Mouse (Mus musculus) hindbrain, embryonic 13.5 days (tissue): ENCODE data around the gene Gm20388. TPM values are rescaled to one million over a fixed set of nuclear protein-coding genes. Genes with fewer than 3 reads are reported as not detected.

Source experiments
- ATAC-seq: fragments of 200-750 bp; cut with Nextera tagmentation; 2 replicates; pipeline ENCODE4 v1.8.0; 2017; ENCODE audit warnings: moderate TSS enrichment; ENCODE audit not compliant: low FRiP score
- H3K27ac ChIP-seq: fragments of 300-500 bp; sonication (generic); 2 replicates; pipeline ENCODE4 v1.5.1; 2015; ENCODE audit warnings: inconsistent platforms, mild to moderate bottlenecking, moderate library complexity
- H3K27me3 ChIP-seq: fragments of 300-500 bp; sonication (generic); 2 replicates; pipeline ENCODE4 v1.6.1; 2015; ENCODE audit warnings: mild to moderate bottlenecking, inconsistent platforms
- H3K36me3 ChIP-seq: fragments of 300-500 bp; sonication (generic); 2 replicates; pipeline ENCODE4 v1.6.1; 2015; ENCODE audit warnings: mild to moderate bottlenecking, inconsistent platforms
- H3K4me1 ChIP-seq: fragments of 300-500 bp; sonication (generic); replicated peaks from 2 replicates; pipeline ENCODE4 v1.6.1; 2015; ENCODE audit warnings: inconsistent platforms
- H3K4me2 ChIP-seq: fragments of 300-500 bp; sonication (generic); 2 replicates; pipeline ENCODE4 v1.6.1; 2015; ENCODE audit warnings: inconsistent platforms, mild to moderate bottlenecking, moderate library complexity
- H3K4me3 ChIP-seq: fragments of 300-500 bp; sonication (generic); 2 replicates; pipeline ENCODE4 v1.5.1; 2015; ENCODE audit warnings: mild to moderate bottlenecking, inconsistent platforms
- H3K9ac ChIP-seq: fragments of 300-500 bp; sonication (generic); 2 replicates; pipeline ENCODE4 v1.6.1; 2015; ENCODE audit warnings: mild to moderate bottlenecking, inconsistent platforms
- H3K9me3 ChIP-seq: fragments of 300-500 bp; sonication (generic); 2 replicates; pipeline ENCODE4 v1.6.1; 2016; ENCODE audit warnings: inconsistent platforms
- WGBS: fragments of 180-500 bp; shearing (Covaris S2); methylation state at CpG from one replicate; pipeline ENCODE4 v1.1.7; 2015; 5-methylcytosine and 5-hydroxymethylcytosine counted together
- polyA plus RNA-seq: library from polyadenylated mRNA; unstranded; fragments of >200 nt; fragmentation: Nextera tagmentation; extraction: Ambion mirVana; gene quantifications from 2 replicates; pipeline ENCODE4 v1.2.1, GENCODE M21; 2015

Gene Gm20388
- polyA plus RNA-seq, 1 experiment from 2014 or later, result 1.9 TPM

- Histone ChIP-seq H3K27ac (no peak overlapping the region), H3K9ac (no peak overlapping the region), H3K9me3 (0 out of 2 replicates have a peak, but pooled peaks cover 4% of the 10 kb centered on the region), H3K4me1 (no peaks in the 10 kb centered on the region), H3K27me3 (peaks cover 19% of the 10 kb centered on the region; the same call in 1 of the 2 replicates), H3K4me3 (no peak overlapping the region), H3K36me3 (no peaks in the 10 kb centered on the region), H3K4me2 (no peak overlapping the region)
- ATAC-seq, result no peak
- WGBS, result 84% methylated on average over 6 of the region's 6 CpGs
Measured at GRCm38 (mm10) chr8:120872661-120873060, 962.0 kb downstream of the Gm20388 start.

DNA sequence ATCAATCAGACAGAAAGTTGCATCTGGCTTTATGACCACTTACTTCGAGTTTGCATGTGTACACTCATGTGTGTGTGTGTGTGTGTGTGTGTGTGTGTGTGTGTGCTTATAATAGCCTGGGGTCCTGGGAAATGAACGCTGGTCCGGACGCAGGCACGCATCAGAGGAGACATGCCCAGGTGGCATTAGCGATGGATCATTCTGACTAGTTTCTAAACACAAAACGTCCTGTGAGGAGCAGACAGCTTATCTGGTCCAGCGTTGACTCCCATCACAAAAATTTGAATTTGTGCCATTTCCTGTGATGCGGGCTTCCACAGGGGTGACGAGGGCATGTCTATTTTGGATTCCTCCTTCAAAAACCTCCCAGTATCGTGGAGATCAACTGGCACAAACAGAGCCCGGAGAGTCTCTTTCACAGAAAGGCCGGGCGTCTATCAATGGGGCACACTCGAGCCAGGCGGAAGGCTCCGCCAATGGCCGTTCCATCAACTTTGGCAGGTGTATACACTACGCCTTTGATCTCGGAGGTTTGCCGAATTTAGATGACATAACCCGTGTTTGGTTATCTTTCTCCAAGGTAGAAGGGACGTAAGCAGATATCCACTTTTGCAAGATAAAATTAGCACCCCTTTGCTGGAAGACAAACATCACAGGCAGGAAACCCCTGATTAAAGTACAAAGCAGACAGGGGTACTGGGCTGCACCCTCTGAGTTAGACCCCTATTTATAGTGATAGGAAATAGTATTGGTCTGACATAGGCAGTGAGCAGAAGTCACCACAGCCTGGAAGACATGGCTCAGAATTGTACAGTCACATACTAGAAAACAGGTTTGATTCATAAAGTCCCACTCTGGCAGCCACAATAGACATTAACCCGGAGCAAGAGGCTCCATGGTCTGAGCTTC lies 965.6 kb downstream of the Gm20388 start:
- Histone ChIP-seq H3K9ac (no peak overlapping the region), H3K9me3 (0 out of 2 replicates have a peak, but pooled peaks cover 4% of the 10 kb centered on the region), H3K36me3 (no peaks in the 10 kb centered on the region), H3K27me3 (peaks cover 52% of the 10 kb centered on the region), H3K4me1 (no peaks in the 10 kb centered on the region), H3K27ac (no peak overlapping the region), H3K4me2 (no peak overlapping the region), H3K4me3 (no peak overlapping the region)
- no peak for ATAC-seq
- WGBS, result 84% methylated on average over 24 of the region's 24 CpGs

- Histone ChIP-seq H3K9me3 (0 out of 2 replicates have a peak, but pooled peaks cover 2% of the 10 kb centered on the region), H3K36me3 (no peaks in the 10 kb centered on the region), H3K27ac (no peak overlapping the region), H3K4me1 (no peaks in the 10 kb centered on the region), H3K4me3 (no peak overlapping the region), H3K9ac (no peak overlapping the region), H3K27me3 (peaks cover 59% of the 10 kb centered on the region), H3K4me2 (no peak overlapping the region)
- ATAC-seq, result no peak
- 80% methylated on average over 7 of the region's 7 CpGs for WGBS
Measured at GRCm38 (mm10) chr8:120877005-120877404, 966.4 kb downstream of the Gm20388 start.

DNA sequence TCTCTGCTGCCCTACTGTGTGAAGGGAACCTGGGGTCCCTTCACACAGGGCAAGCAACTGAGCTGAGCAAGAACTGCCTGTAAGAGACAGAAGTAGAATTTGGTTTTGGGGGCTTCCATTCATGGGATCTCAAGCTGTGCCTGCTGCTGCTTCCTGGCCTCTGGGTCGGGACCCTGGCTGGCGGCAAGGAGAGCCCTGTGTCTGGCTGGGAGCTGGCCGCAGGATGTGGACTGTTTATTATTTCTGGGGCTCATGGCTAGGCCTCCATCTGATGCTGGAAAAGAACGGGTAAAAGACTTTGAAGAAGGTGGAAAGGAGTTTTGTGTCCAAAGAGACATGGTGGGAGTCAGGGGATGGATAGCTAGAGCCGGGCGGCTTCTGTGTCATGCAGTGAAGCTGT lies 969.3 kb downstream of the Gm20388 start:
- no peak overlapping the region for H3K9ac ChIP-seq
- no peak overlapping the region for H3K27ac ChIP-seq
- H3K9me3 ChIP-seq, result no peaks in the 10 kb centered on the region
- ATAC-seq, result no peak
- 70% methylated on average over 6 of the region's 6 CpGs for WGBS
- H3K27me3 ChIP-seq, result peaks cover 80% of the 10 kb centered on the region
- H3K36me3 ChIP-seq, result no peaks in the 10 kb centered on the region
- H3K4me3 ChIP-seq, result no peak overlapping the region
- no peak overlapping the region for H3K4me2 ChIP-seq
- H3K4me1 ChIP-seq, result peaks cover 8% of the 10 kb centered on the region

DNA sequence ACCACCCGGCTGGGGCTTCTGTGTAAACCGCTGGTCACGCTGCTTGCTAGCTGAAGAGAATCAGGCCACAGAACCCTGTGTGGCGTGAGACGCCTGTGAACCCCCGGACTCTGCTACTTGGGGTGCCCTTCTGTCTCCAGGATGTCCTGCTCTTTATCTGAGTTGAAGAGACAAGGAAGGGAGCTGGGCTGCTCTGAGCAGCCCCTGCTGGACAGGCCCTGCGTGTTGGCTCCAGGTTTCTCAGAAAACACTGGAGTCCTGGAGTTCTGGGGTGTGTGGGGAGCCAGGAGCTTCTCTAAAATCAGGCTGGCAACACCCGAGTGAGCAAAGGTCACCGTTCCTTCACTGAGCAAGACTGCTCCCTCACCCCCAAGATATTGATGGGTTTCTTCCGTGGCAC lies 971.0 kb downstream of the Gm20388 start:
- H3K4me1 ChIP-seq, result peaks cover 8% of the 10 kb centered on the region
- H3K4me2 ChIP-seq, result no peak overlapping the region
- H3K9ac ChIP-seq, result no peak overlapping the region
- no peak overlapping the region for H3K27ac ChIP-seq
- ATAC-seq, result no peak
- H3K36me3 ChIP-seq, result no peaks in the 10 kb centered on the region
- WGBS, result 70% methylated on average over 10 of the region's 10 CpGs
- H3K27me3 ChIP-seq, result peaks cover 90% of the 10 kb centered on the region
- no peaks in the 10 kb centered on the region for H3K9me3 ChIP-seq
- no peak overlapping the region for H3K4me3 ChIP-seq

DNA sequence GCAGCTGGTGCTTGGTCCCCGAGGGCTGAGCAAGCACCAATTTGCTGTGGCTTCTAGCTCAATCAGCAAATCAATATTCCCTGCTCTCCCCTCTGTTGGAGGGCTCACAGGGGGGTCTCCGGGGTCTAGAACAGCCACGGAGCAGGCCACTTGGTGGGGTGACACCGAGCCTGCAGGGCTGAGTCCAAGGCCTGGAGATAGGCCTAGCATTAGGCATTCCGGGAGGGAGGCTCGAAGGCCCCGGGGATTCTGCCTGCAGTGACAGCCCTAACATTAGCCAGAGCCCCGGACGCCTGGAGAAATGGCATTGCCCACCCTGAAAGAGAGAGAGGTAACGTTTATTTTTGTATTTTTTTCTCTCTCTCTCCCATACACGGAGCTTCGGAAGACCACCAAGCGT lies 972.0 kb downstream of the Gm20388 start:
- Histone ChIP-seq H3K36me3 (no peaks in the 10 kb centered on the region), H3K9me3 (no peaks in the 10 kb centered on the region), H3K27ac (no peak overlapping the region), H3K4me3 (no peak overlapping the region), H3K27me3 (peaks cover 92% of the 10 kb centered on the region), H3K9ac (no peak overlapping the region), H3K4me1 (peaks cover 8% of the 10 kb centered on the region), H3K4me2 (no peak overlapping the region)
- ATAC-seq, result no peak
- WGBS, result 20% methylated on average over 13 of the region's 13 CpGs

GRCm38 (mm10) chr8:120883369-120883768 lies 972.7 kb downstream of the Gm20388 start:
- H3K9ac ChIP-seq, result no peak overlapping the region

DNA sequence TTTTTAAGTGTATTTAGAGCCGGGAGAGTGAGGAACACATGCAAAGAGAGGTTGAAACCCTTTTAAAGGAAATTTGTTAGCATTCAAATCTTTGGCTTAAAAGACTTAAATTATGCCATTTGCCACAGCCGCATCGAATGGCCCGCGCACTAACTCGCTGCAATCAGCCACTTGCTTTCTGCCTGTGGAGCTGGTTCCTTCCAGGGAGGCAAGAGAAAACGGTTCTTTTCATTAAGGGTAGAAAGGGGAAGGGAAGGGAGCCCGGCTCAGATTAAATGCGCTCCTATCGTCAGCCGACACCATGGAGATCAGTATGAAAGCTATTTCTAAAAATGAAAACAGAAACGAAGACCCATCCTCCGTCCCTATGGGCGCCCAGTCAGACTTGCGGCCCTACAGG lies 973.2 kb downstream of the Gm20388 start:
- H3K4me2 ChIP-seq, result no peak overlapping the region
- H3K36me3 ChIP-seq, result no peaks in the 10 kb centered on the region
- no peak overlapping the region for H3K27ac ChIP-seq
- no peaks in the 10 kb centered on the region for H3K9me3 ChIP-seq
- peaks cover 8% of the 10 kb centered on the region for H3K4me1 ChIP-seq
- no peak for ATAC-seq
- H3K27me3 ChIP-seq, result peaks cover 92% of the 10 kb centered on the region
- H3K9ac ChIP-seq, result no peak overlapping the region
- WGBS, result 9% methylated on average over 15 of the region's 15 CpGs
- no peak overlapping the region for H3K4me3 ChIP-seq

More at GRCm38 (mm10) chr8:120883369-120883768, 972.7 kb downstream of the Gm20388 start:
- no peak overlapping the region for H3K4me3 ChIP-seq
- no peak overlapping the region for H3K27ac ChIP-seq
- H3K4me1 ChIP-seq, result peaks cover 8% of the 10 kb centered on the region
- WGBS, result 4% methylated on average over 25 of the region's 25 CpGs
- no peaks in the 10 kb centered on the region for H3K36me3 ChIP-seq
- no peak for ATAC-seq
- H3K4me2 ChIP-seq, result 0 out of 2 replicates have a peak overlapping the region, but pooled peaks have one; percentile 21
- H3K9me3 ChIP-seq, result no peaks in the 10 kb centered on the region
- peaks cover 92% of the 10 kb centered on the region for H3K27me3 ChIP-seq

DNA sequence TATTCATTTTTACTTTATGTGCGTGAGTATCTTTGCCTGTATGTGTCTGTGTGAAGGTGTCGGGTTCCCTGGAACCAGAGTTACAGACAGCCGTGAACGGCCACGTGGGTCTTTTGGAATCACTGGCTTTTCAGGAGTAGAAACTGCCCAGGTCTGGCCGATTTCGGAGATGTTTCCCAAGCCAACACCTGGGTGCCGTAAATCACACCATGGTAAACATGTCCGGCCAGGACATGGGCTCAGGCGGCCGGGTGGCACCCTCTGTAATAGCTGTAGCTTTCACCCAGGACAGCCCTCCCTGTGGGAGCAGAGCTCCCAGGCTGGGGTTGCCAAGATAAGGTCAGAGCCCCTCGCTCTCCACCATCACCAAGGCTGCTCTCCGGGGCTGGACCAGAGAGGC lies 974.2 kb downstream of the Gm20388 start:
- H3K9ac ChIP-seq, result no peak overlapping the region
- peaks cover 96% of the 10 kb centered on the region for H3K27me3 ChIP-seq
- H3K4me1 ChIP-seq, result peaks cover 9% of the 10 kb centered on the region
- no peak overlapping the region for H3K27ac ChIP-seq
- ATAC-seq, result no peak
- no peak overlapping the region for H3K4me2 ChIP-seq
- no peaks in the 10 kb centered on the region for H3K9me3 ChIP-seq
- no peak overlapping the region for H3K4me3 ChIP-seq
- 44% methylated on average over 13 of the region's 13 CpGs for WGBS
- no peaks in the 10 kb centered on the region for H3K36me3 ChIP-seq

DNA sequence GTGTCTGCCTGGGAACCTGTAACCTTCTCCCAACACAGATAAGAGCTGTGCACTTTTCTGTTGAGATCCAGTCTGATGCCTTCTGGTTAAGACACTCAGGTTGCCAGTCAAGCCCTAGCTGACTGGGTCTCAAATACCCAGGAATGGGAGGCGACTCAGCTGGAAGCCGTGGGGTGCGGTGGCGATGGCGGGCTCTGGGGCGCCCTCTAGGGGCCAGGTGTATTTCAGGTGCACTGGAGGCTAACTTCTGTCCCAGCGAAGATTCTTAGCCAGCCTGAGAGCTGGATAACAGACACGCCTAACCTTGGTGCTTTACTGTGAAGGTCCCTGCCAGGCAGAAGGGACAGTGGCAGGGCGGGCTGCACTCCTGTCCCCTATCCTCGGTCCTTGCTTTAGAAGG lies 976.6 kb downstream of the Gm20388 start:
- Histone ChIP-seq H3K4me3 (no peak overlapping the region), H3K9me3 (no peaks in the 10 kb centered on the region), H3K9ac (no peak overlapping the region), H3K4me1 (peaks cover 14% of the 10 kb centered on the region), H3K36me3 (no peaks in the 10 kb centered on the region), H3K27me3 (peaks cover 93% of the 10 kb centered on the region), H3K27ac (no peak overlapping the region), H3K4me2 (no peak overlapping the region)
- no peak for ATAC-seq
- 12% methylated on average over 10 of the region's 10 CpGs for WGBS

DNA sequence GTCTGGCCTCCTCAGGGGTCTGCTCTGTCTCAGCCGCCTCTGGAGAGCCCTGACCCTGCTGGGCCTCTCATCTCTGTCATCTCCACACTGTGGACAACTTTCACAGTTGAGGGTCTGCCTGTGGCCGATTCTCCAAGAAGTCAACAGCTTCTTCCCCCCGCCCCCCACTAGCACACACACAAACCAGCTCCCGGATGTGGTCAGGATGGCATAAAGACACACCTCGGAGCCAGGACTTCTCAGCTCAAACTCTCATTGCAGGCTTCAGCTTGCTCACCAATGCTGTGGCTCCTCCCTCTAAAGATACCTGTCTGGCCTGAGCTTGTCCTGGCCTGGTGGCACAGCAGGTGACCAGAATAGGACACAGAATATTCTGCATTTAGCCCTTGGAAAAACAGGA lies 977.4 kb downstream of the Gm20388 start:
- H3K9me3 ChIP-seq, result no peaks in the 10 kb centered on the region
- peaks cover 94% of the 10 kb centered on the region for H3K27me3 ChIP-seq
- no peak for ATAC-seq
- no peak overlapping the region for H3K27ac ChIP-seq
- H3K36me3 ChIP-seq, result no peaks in the 10 kb centered on the region
- peaks cover 11% of the 10 kb centered on the region for H3K4me1 ChIP-seq
- no peak overlapping the region for H3K4me3 ChIP-seq
- H3K9ac ChIP-seq, result no peak overlapping the region
- 44% methylated on average over 5 of the region's 5 CpGs for WGBS
- H3K4me2 ChIP-seq, result no peak overlapping the region

GRCm38 (mm10) chr8:120889189-120889588 lies 978.5 kb downstream of the Gm20388 start:
- H3K4me3 ChIP-seq, result no peak overlapping the region
- no peaks in the 10 kb centered on the region for H3K36me3 ChIP-seq
- H3K4me2 ChIP-seq, result no peak overlapping the region
- no peak for ATAC-seq
- H3K9me3 ChIP-seq, result no peaks in the 10 kb centered on the region
- peaks cover 96% of the 10 kb centered on the region for H3K27me3 ChIP-seq
- peaks cover 6% of the 10 kb centered on the region for H3K4me1 ChIP-seq
- H3K27ac ChIP-seq, result no peak overlapping the region
- 84% methylated on average over 4 of the region's 4 CpGs for WGBS
- H3K9ac ChIP-seq, result no peak overlapping the region

DNA sequence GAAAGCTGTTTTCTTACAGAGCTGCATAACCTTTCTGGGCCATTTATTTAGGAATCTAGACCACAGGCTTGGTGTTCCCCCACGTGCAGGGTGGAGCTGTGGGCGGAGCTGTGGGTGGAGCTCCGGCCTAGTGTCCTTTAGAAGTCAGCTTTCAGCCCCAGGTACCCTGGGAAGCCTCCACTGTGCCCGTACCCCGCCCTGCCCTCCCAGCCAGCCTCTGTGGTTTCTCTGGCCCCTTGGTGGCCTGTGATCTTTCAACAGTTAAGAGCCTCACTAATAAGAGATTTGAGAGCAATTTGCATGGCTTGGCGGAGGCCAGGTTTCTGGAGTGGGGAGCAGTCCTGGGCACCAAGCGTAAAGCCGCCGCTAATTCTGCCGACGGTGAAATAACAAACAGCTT lies 979.4 kb downstream of the Gm20388 start:
- no peak overlapping the region for H3K9ac ChIP-seq
- under 1% methylated on average over 11 of the region's 11 CpGs for WGBS
- no peak overlapping the region for H3K4me2 ChIP-seq
- no peak overlapping the region for H3K4me3 ChIP-seq
- H3K36me3 ChIP-seq, result no peaks in the 10 kb centered on the region
- ATAC-seq, result no peak
- H3K9me3 ChIP-seq, result no peaks in the 10 kb centered on the region
- H3K4me1 ChIP-seq, result peaks cover 14% of the 10 kb centered on the region
- H3K27me3 ChIP-seq, result peaks cover 96% of the 10 kb centered on the region
- H3K27ac ChIP-seq, result no peak overlapping the region
